Mouse (Mus musculus) MEL (cell line): ENCODE measurements at regions not wholly inside any gene's neighbourhood (a gene's known extent, or its start where the extent isn't known, plus 50 kb on each side); places are given as distances from the start of the nearest gene placed in this dataset.

Source experiments
- CTCF ChIP-seq, 3 experiments: IDR thresholded peaks in 2 of 3; conservative IDR thresholded peaks in 1 of 3; 2 replicates each; pipeline ENCODE4 v1.5.1; 2011 to 2012; ENCODE audit warnings: low read length in 3 of 3, low read depth in 2 of 3, mild to moderate bottlenecking in 2 of 3, improper control_type of control experiment in 1 of 3, inconsistent platforms in 1 of 3, mixed read lengths in 1 of 3, moderate library complexity in 1 of 3; ENCODE audit not compliant: control insufficient read depth in 1 of 3, insufficient read depth in 1 of 3, poor library complexity in 1 of 3, severe bottlenecking in 1 of 3
- E2F4 ChIP-seq: IDR thresholded peaks from 2 replicates; pipeline ENCODE4 v1.6.1; 2011; ENCODE audit warnings: low read depth, low read length, improper control_type of control experiment, borderline replicate concordance
- EP300 ChIP-seq, 2 experiments: IDR thresholded peaks; 2 replicates each; pipeline ENCODE4 v1.6.1; 2011; ENCODE audit warnings: improper control_type of control experiment in 2 of 2, low read length in 2 of 2, low read depth in 1 of 2, mild to moderate bottlenecking in 1 of 2
- GATA1 ChIP-seq: IDR thresholded peaks from 2 replicates; pipeline ENCODE4 v1.6.1; 2011; ENCODE audit warnings: low read depth, low read length, improper control_type of control experiment
- JUND ChIP-seq: IDR thresholded peaks from 2 replicates; pipeline ENCODE4 v1.6.1; 2011; ENCODE audit warnings: low read depth, mild to moderate bottlenecking, improper control_type of control experiment, low read length
- MYC ChIP-seq: IDR thresholded peaks from 2 replicates; pipeline ENCODE4 v1.6.1; 2011; ENCODE audit warnings: low read depth, mild to moderate bottlenecking, low read length, improper control_type of control experiment, moderate library complexity
- POLR2A ChIP-seq, 2 experiments: IDR thresholded peaks; 2 replicates each; pipeline ENCODE4 v1.6.1; 2011 to 2012; ENCODE audit warnings: low read length in 2 of 2, mild to moderate bottlenecking in 2 of 2, control low read depth in 1 of 2, improper control_type of control experiment in 1 of 2, low read depth in 1 of 2, moderate library complexity in 1 of 2; ENCODE audit not compliant: control insufficient read depth in 1 of 2, insufficient read depth in 1 of 2, poor library complexity in 1 of 2
- POLR2AphosphoS5 ChIP-seq: IDR thresholded peaks from 2 replicates; pipeline ENCODE4 v1.6.1; 2012; ENCODE audit warnings: low read depth, borderline replicate concordance, mild to moderate bottlenecking, inconsistent platforms, low read length, moderate library complexity, mixed read lengths
- RCOR1 ChIP-seq: IDR thresholded peaks from 2 replicates; pipeline ENCODE4 v1.6.1; 2012; ENCODE audit warnings: low read depth, mild to moderate bottlenecking, inconsistent platforms, low read length, improper control_type of control experiment
- TBP ChIP-seq: IDR thresholded peaks from 2 replicates; pipeline ENCODE4 v1.8.0; 2011; ENCODE audit warnings: low read depth, low read length, improper control_type of control experiment
- TCF12 ChIP-seq: IDR thresholded peaks from 2 replicates; pipeline ENCODE4 v1.6.1; 2014; ENCODE audit warnings: low read depth, mild to moderate bottlenecking, inconsistent platforms, low read length, improper control_type of control experiment, moderate library complexity
- ZC3H11A ChIP-seq: IDR thresholded peaks from 2 replicates; pipeline ENCODE4 v1.6.1; 2012; ENCODE audit warnings: low read depth, mild to moderate bottlenecking, inconsistent platforms, low read length, improper control_type of control experiment
- ZMIZ1 ChIP-seq: IDR thresholded peaks from 2 replicates; pipeline ENCODE4 v1.6.1; 2012; ENCODE audit warnings: low read depth, mild to moderate bottlenecking, inconsistent platforms, low read length, improper control_type of control experiment, moderate library complexity

DNA sequence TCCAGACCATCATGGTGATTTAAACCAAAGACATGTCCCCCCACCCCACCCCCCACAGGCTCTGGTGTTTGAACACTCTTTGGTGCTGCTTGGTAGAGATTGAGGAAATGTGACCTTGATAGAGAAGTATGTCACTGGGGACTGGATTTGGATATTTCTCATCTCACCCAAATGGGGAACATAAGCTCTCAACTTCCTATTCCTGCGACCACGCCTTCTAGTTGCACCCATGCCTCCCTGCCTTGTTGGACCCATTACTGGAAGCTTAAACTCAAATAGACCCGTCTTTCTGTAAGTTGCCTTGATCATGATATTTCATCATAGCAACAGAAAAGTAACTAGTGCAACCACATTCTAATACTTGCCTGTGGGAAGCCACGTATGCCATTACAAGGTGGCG, 474.2 kb upstream of the Adgrl2 start:
- no peak for TF ChIP-seq POLR2A (IDR thresholded peaks at IDR 0.05; ENCODE audit: control insufficient read depth in 1 of 2, insufficient read depth in 1 of 2, low read depth in 1 of 2, low read length in 2 of 2, poor library complexity in 1 of 2)
- no peak for TF ChIP-seq ZC3H11A
- TF ChIP-seq POLR2AphosphoS5 = no peak
- no peak for TF ChIP-seq JUND
- no peak for TF ChIP-seq TBP
- TF ChIP-seq ZMIZ1 = no peak
- TF ChIP-seq EP300 (IDR thresholded peaks at IDR 0.05; ENCODE audit: low read depth in 1 of 2, low read length in 2 of 2) = no peak
- TF ChIP-seq CTCF (IDR thresholded peaks at IDR 0.05 in 2 of 3, conservative IDR thresholded peaks at IDR 0.05 in 1 of 3; ENCODE audit: control insufficient read depth in 1 of 3, insufficient read depth in 1 of 3, low read depth in 2 of 3, low read length in 3 of 3, poor library complexity in 1 of 3, severe bottlenecking in 1 of 3) = no peak
- no peak for TF ChIP-seq RCOR1
- no peak for TF ChIP-seq MYC
- no peak for TF ChIP-seq TCF12
- no peak for TF ChIP-seq GATA1
- TF ChIP-seq E2F4 = no peak
